Mouse (Mus musculus) forebrain, embryonic 14.5 days (tissue): ENCODE data around the gene Cyp4v3. TPM values are rescaled to one million over a fixed set of nuclear protein-coding genes. Genes with fewer than 3 reads are reported as not detected.

ENCODE experiments used
- ATAC-seq: fragments of 200-750 bp; cut with Nextera tagmentation; 2 replicates; pipeline ENCODE4 v1.8.0; 2017; ENCODE audit warnings: mild to moderate bottlenecking, moderate library complexity
- DNase-seq: peaks from one replicate; pipeline ENCODE4 v3.0.0-alpha.2; 2015; ENCODE audit warnings: low spot score
- H3K27ac ChIP-seq: fragments of 300-500 bp; sonication (generic); 2 replicates; pipeline ENCODE4 v1.5.1; 2014; ENCODE audit warnings: low read depth, mild to moderate bottlenecking, control low read depth, low read length, moderate library complexity
- H3K27me3 ChIP-seq: fragments of 300-500 bp; sonication (generic); replicated peaks from 2 replicates; pipeline ENCODE4 v1.6.1; 2014; ENCODE audit warnings: low read length, control low read depth, mixed read lengths; ENCODE audit not compliant: control insufficient read depth, insufficient read depth
- H3K36me3 ChIP-seq: fragments of 300-500 bp; sonication (generic); 2 replicates; pipeline ENCODE4 v1.6.1; 2014; ENCODE audit warnings: low read length, control low read depth; ENCODE audit not compliant: control insufficient read depth, insufficient read depth
- H3K4me1 ChIP-seq: fragments of 300-500 bp; sonication (generic); 2 replicates; pipeline ENCODE4 v1.6.1; 2014; ENCODE audit warnings: antibody characterized with exemption, low read length, control low read depth; ENCODE audit not compliant: control insufficient read depth, insufficient read depth
- H3K4me2 ChIP-seq: fragments of 300-500 bp; sonication (generic); 2 replicates; pipeline ENCODE4 v1.6.1; 2014; ENCODE audit warnings: mild to moderate bottlenecking, control low read depth, low read length
- H3K4me3 ChIP-seq: fragments of 300-500 bp; sonication (generic); 2 replicates; pipeline ENCODE4 v1.5.1; 2014; ENCODE audit warnings: low read depth, low read length, control low read depth
- H3K9ac ChIP-seq: fragments of 300-500 bp; sonication (generic); 2 replicates; pipeline ENCODE4 v1.6.1; 2014; ENCODE audit warnings: mild to moderate bottlenecking, low read length, control low read depth, moderate library complexity
- H3K9me3 ChIP-seq: fragments of 300-500 bp; sonication (generic); replicated peaks from 2 replicates; pipeline ENCODE4 v1.6.1; 2016; ENCODE audit warnings: low read length, control low read depth, mixed read lengths; ENCODE audit not compliant: control insufficient read depth
- WGBS: fragments of 180-500 bp; shearing (Covaris S2); extraction: QIAGEN DNeasy Blood & Tissue Kit; methylation state at CpG from one replicate; pipeline ENCODE4 v1.1.7; 2014; 5-methylcytosine and 5-hydroxymethylcytosine counted together
- polyA plus RNA-seq: library from polyadenylated mRNA; unstranded; fragments of >200 nt; fragmentation: Nextera tagmentation; extraction: Ambion mirVana; gene quantifications from 2 replicates; pipeline ENCODE4 v1.2.1, GENCODE M21; 2014

Cyp4v3 gene
- polyA plus RNA-seq, 1 experiment from 2014 or later: 0.70 TPM

- WGBS: 51% methylated on average over 8 of the region's 8 CpGs
- DNase-seq (peak; percentile 8), ATAC-seq (no peak)
- Histone ChIP-seq H3K4me3 (no peak overlapping the region), H3K4me1 (no peaks in the 10 kb centered on the region), H3K9me3 (no peaks in the 10 kb centered on the region), H3K9ac (no peak overlapping the region), H3K4me2 (no peak overlapping the region), H3K27me3 (no peaks in the 10 kb centered on the region), H3K36me3 (no peaks in the 10 kb centered on the region), H3K27ac (no peak overlapping the region)
These were observed 30.6 kb downstream of the Cyp4v3 start for GRCm38 (mm10) chr8:45302390-45302789.

GRCm38 (mm10) chr8:45295276-45295675, 37.7 kb downstream of the Cyp4v3 start:
- no peak overlapping the region for H3K4me3 ChIP-seq
- H3K27me3 ChIP-seq: no peaks in the 10 kb centered on the region
- H3K4me1 ChIP-seq: no peaks in the 10 kb centered on the region
- no peaks in the 10 kb centered on the region for H3K36me3 ChIP-seq
- no peaks in the 10 kb centered on the region for H3K9me3 ChIP-seq
- no peak overlapping the region for H3K9ac ChIP-seq
- H3K27ac ChIP-seq: no peak overlapping the region
- DNase-seq (no peak), ATAC-seq (no peak)
- no peak overlapping the region for H3K4me2 ChIP-seq
- 90% methylated on average over 6 of the region's 6 CpGs for WGBS

GRCm38 (mm10) chr8:45294687-45295086, 38.3 kb downstream of the Cyp4v3 start, which contains the start of gene Klkb1:
Gene Klkb1 (minus strand): TSS chr8:45294859.
- no peaks in the 10 kb centered on the region for H3K4me1 ChIP-seq
- H3K36me3 ChIP-seq: no peaks in the 10 kb centered on the region
- WGBS: 95% methylated on average over 7 of the region's 7 CpGs
- H3K9ac ChIP-seq: no peak within 1 kb of the TSS
- no peaks in the 10 kb centered on the region for H3K27me3 ChIP-seq
- H3K9me3 ChIP-seq: no peaks in the 10 kb centered on the region
- H3K27ac ChIP-seq: no peak within 1 kb of the TSS
- no peak for ATAC-seq
- no peak for DNase-seq
- no peak within 1 kb of the TSS for H3K4me3 ChIP-seq
- H3K4me2 ChIP-seq: no peak within 1 kb of the TSS

- ATAC-seq (peak; percentile 85), DNase-seq (peak; percentile 81)
- H3K36me3 ChIP-seq: no peaks in the 10 kb centered on the region
These were observed 41.2 kb downstream of the Cyp4v3 start for GRCm38 (mm10) chr8:45291790-45292189.

GRCm38 (mm10) chr8:45281630-45282029, 51.4 kb downstream of the Cyp4v3 start:
- no peaks in the 10 kb centered on the region for H3K27me3 ChIP-seq
- DNase-seq (no peak), ATAC-seq (no peak)
- no peaks in the 10 kb centered on the region for H3K4me1 ChIP-seq
- no peak overlapping the region for H3K9ac ChIP-seq
- H3K9me3 ChIP-seq: no peaks in the 10 kb centered on the region
- no peak overlapping the region for H3K27ac ChIP-seq
- no peaks in the 10 kb centered on the region for H3K36me3 ChIP-seq
- WGBS: 83% methylated on average over 8 of the region's 8 CpGs
- H3K4me2 ChIP-seq: no peak overlapping the region
- H3K4me3 ChIP-seq: no peak overlapping the region

More at GRCm38 (mm10) chr8:45291790-45292189, 41.2 kb downstream of the Cyp4v3 start:
- Histone ChIP-seq H3K4me2 (no peak overlapping the region), H3K27ac (no peak overlapping the region), H3K4me1 (no peaks in the 10 kb centered on the region), H3K4me3 (no peak overlapping the region), H3K9me3 (no peaks in the 10 kb centered on the region), H3K9ac (no peak overlapping the region), H3K27me3 (no peaks in the 10 kb centered on the region)
- WGBS: 74% methylated on average over 2 of the region's 2 CpGs

- no peak overlapping the region for H3K4me3 ChIP-seq
These were observed 55.6 kb downstream of the Cyp4v3 start for GRCm38 (mm10) chr8:45277453-45277852.

GRCm38 (mm10) chr8:45274317-45274716, 58.7 kb downstream of the Cyp4v3 start:
- Histone ChIP-seq H3K4me1 (no peaks in the 10 kb centered on the region), H3K27ac (no peak overlapping the region), H3K4me2 (no peak overlapping the region), H3K4me3 (no peak overlapping the region), H3K27me3 (no peaks in the 10 kb centered on the region), H3K9me3 (no peaks in the 10 kb centered on the region), H3K9ac (no peak overlapping the region), H3K36me3 (no peaks in the 10 kb centered on the region)
- ATAC-seq: peak; percentile 66; the same call in 1 of the 2 replicates
- WGBS: 80% methylated on average over 4 of the region's 4 CpGs
- DNase-seq: peak; percentile 25

More at GRCm38 (mm10) chr8:45277453-45277852, 55.6 kb downstream of the Cyp4v3 start:
- no peak overlapping the region for H3K4me2 ChIP-seq
- no peaks in the 10 kb centered on the region for H3K9me3 ChIP-seq
- H3K27me3 ChIP-seq: no peaks in the 10 kb centered on the region
- H3K27ac ChIP-seq: no peak overlapping the region
- DNase-seq (no peak), ATAC-seq (no peak)
- H3K9ac ChIP-seq: no peak overlapping the region
- H3K4me1 ChIP-seq: no peaks in the 10 kb centered on the region
- 88% methylated on average over 3 of the region's 3 CpGs for WGBS
- H3K36me3 ChIP-seq: no peaks in the 10 kb centered on the region

- Histone ChIP-seq H3K4me2 (no peak overlapping the region), H3K36me3 (no peaks in the 10 kb centered on the region), H3K27me3 (no peaks in the 10 kb centered on the region), H3K4me1 (no peaks in the 10 kb centered on the region), H3K27ac (no peak overlapping the region), H3K9ac (no peak overlapping the region), H3K9me3 (no peaks in the 10 kb centered on the region), H3K4me3 (no peak overlapping the region)
- DNase-seq: no peak
- ATAC-seq: no peak
These were observed 64.0 kb downstream of the Cyp4v3 start for GRCm38 (mm10) chr8:45269056-45269455.

GRCm38 (mm10) chr8:45268485-45268884, 64.5 kb downstream of the Cyp4v3 start:
- H3K27ac ChIP-seq: no peak overlapping the region
- no peak overlapping the region for H3K4me2 ChIP-seq
- H3K4me3 ChIP-seq: no peak overlapping the region
- no peaks in the 10 kb centered on the region for H3K36me3 ChIP-seq
- ATAC-seq (no peak), DNase-seq (no peak)
- no peak overlapping the region for H3K9ac ChIP-seq
- H3K27me3 ChIP-seq: no peaks in the 10 kb centered on the region
- no peaks in the 10 kb centered on the region for H3K9me3 ChIP-seq
- no peaks in the 10 kb centered on the region for H3K4me1 ChIP-seq
